Mouse (Mus musculus): ENCODE data around the gene Psrc1. TPM values are rescaled to one million over a fixed set of nuclear protein-coding genes. Genes with fewer than 3 reads are reported as not detected.
A peak's percentile ranks its signal among the peaks of the same experiment; 100 is the strongest.

Gene Psrc1
- total and polyA plus RNA-seq, 2 experiments from 2014 or later, result 6.5 to 10.5 TPM

DNA sequence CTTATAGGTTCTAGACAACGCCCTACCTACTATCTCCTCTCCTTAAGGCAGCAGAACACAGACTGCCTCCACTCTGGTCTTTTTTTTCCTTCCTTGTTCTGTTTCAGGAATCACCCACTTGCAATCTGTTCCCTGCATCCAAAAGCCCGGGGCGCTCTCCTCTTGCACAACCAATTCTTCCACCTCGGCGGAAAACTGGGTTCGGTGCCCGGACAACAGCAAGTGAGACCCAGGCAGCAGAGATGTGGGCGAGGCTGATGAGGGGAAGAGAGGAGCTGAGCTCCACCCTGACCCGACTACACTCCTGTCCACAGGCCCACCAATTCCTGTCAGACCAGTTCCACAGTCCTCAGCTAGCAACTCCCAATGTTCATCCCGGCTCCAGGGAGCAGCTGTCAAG lies 2.5 kb downstream of the Psrc1 start:
- DNase-seq (no peak), ATAC-seq (no peak)
- Histone ChIP-seq H3K4me2 (ENCODE audit: low read depth) (no peak overlapping the region), H3K36me3 (ENCODE audit: insufficient read depth) (no peaks in the 10 kb centered on the region), H3K9ac (no peak overlapping the region), H3K27me3 (ENCODE audit: insufficient read depth, low read length) (no peaks in the 10 kb centered on the region), H3K9me3 (ENCODE audit: low read length) (no peaks in the 10 kb centered on the region), H3K27ac (ENCODE audit: low read depth, low read length) (no peak overlapping the region), H3K4me3 (ENCODE audit: low read depth, low read length) (no peak overlapping the region), H3K4me1 (ENCODE audit: insufficient read depth) (peaks cover 4% of the 10 kb centered on the region; the same call in 1 of the 2 replicates)
- 82% methylated on average over 10 of the region's 10 CpGs for WGBS
- no peak for TF ChIP-seq CTCF (IDR thresholded peaks at IDR 0.05; ENCODE audit: low read depth)

DNA sequence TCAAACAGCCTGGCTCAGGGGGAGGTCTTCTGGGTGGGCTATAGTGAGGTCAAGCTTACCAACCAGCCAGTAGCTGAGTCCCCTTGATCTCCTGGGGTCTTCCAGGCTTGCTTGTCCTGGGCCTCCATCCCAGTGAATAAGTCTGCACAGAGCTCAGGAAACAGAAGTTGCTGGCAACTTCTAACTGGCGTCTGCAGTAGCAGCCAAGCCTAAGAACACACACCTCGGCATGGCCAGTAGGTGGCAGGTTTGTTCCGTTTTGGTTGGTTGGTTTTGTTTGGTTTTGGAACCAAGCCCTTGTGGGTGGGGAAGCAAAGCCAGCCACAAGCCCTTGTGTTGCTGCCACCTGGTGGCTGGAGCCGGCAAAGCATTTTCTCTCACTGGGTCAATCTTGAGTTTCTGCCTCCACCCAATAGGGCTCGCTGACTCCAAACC lies 5.5 kb downstream of the Psrc1 start:
- peak; percentile 99 for TF ChIP-seq CTCF (IDR thresholded peaks at IDR 0.05; ENCODE audit: low read depth)
- WGBS, result 2% methylated on average over 5 of the region's 5 CpGs
- H3K27ac ChIP-seq (ENCODE audit: low read depth, low read length), result peak overlapping the region; percentile 6; the same call in 1 of the 2 replicates
- no peak overlapping the region for H3K4me2 ChIP-seq (ENCODE audit: low read depth)
- no peaks in the 10 kb centered on the region for H3K9me3 ChIP-seq (ENCODE audit: low read length)
- peak; percentile 98 for DNase-seq
- peaks cover 19% of the 10 kb centered on the region for H3K36me3 ChIP-seq (ENCODE audit: insufficient read depth)
- peak; percentile 88 for ATAC-seq
- no peaks in the 10 kb centered on the region for H3K27me3 ChIP-seq (ENCODE audit: insufficient read depth, low read length)
- H3K4me1 ChIP-seq (ENCODE audit: insufficient read depth), result peaks cover 1% of the 10 kb centered on the region; the same call in 1 of the 2 replicates
- H3K4me3 ChIP-seq (ENCODE audit: low read depth, low read length), result no peak overlapping the region
- H3K9ac ChIP-seq, result no peak overlapping the region

- H3K36me3 ChIP-seq (ENCODE audit: insufficient read depth), result peaks cover 50% of the 10 kb centered on the region
- no peaks in the 10 kb centered on the region for H3K9me3 ChIP-seq (ENCODE audit: low read length)
- H3K4me1 ChIP-seq (ENCODE audit: insufficient read depth), result no peaks in the 10 kb centered on the region
- H3K27me3 ChIP-seq (ENCODE audit: insufficient read depth, low read length), result no peaks in the 10 kb centered on the region
- H3K4me2 ChIP-seq (ENCODE audit: low read depth), result no peak overlapping the region
- no peak overlapping the region for H3K27ac ChIP-seq (ENCODE audit: low read depth, low read length)
- 24% methylated on average over 10 of the region's 10 CpGs for WGBS
- TF ChIP-seq CTCF (IDR thresholded peaks at IDR 0.05; ENCODE audit: low read depth), result no peak
- no peak for ATAC-seq
- H3K4me3 ChIP-seq (ENCODE audit: low read depth, low read length), result no peak overlapping the region
- H3K9ac ChIP-seq, result no peak overlapping the region
- no peak for DNase-seq
Measured at GRCm38 (mm10) chr3:108392299-108392698, 8.7 kb downstream of the Psrc1 start.

DNA sequence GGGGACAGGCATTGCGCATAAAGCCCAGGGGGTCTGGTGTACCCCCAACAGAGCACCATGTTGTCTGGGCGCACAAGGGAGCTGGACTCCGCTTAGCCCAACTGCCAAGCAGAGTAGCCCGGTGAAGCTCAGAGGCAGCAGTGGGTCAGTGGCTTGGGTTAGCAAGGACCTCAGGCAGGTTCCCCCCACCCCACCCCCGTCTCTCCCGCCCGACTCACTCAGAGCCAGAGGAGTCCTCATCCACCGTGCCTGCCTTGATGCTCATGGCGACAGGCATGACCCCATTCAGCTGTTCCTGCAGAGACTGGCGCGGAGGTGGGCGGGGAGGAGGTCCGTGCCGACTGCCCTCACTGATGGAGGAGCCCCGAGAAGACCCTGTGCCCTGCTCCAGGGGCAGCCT lies 9.2 kb downstream of the Psrc1 start:
- Histone ChIP-seq H3K9me3 (ENCODE audit: low read length) (no peaks in the 10 kb centered on the region), H3K27me3 (ENCODE audit: insufficient read depth, low read length) (no peaks in the 10 kb centered on the region), H3K9ac (no peak overlapping the region), H3K4me1 (ENCODE audit: insufficient read depth) (no peaks in the 10 kb centered on the region), H3K36me3 (ENCODE audit: insufficient read depth) (peaks cover 55% of the 10 kb centered on the region), H3K4me2 (ENCODE audit: low read depth) (no peak overlapping the region), H3K27ac (ENCODE audit: low read depth, low read length) (no peak overlapping the region), H3K4me3 (ENCODE audit: low read depth, low read length) (no peak overlapping the region)
- ATAC-seq (no peak), DNase-seq (no peak)
- 50% methylated on average over 15 of the region's 15 CpGs for WGBS
- no peak for TF ChIP-seq CTCF (IDR thresholded peaks at IDR 0.05; ENCODE audit: low read depth)

GRCm38 (mm10) chr3:108398281-108398680 lies 14.6 kb downstream of the Psrc1 start:
- no peaks in the 10 kb centered on the region for H3K9me3 ChIP-seq (ENCODE audit: low read length)
- no peak for ATAC-seq
- H3K27ac ChIP-seq (ENCODE audit: low read depth, low read length), result no peak overlapping the region
- H3K27me3 ChIP-seq (ENCODE audit: insufficient read depth, low read length), result no peaks in the 10 kb centered on the region
- no peak overlapping the region for H3K9ac ChIP-seq
- no peak for TF ChIP-seq CTCF (IDR thresholded peaks at IDR 0.05; ENCODE audit: low read depth)
- WGBS, result 95% methylated on average over 9 of the region's 9 CpGs
- no peak overlapping the region for H3K4me3 ChIP-seq (ENCODE audit: low read depth, low read length)
- DNase-seq, result no peak
- peaks cover 94% of the 10 kb centered on the region for H3K36me3 ChIP-seq (ENCODE audit: insufficient read depth)
- H3K4me2 ChIP-seq (ENCODE audit: low read depth), result no peak overlapping the region
- no peaks in the 10 kb centered on the region for H3K4me1 ChIP-seq (ENCODE audit: insufficient read depth)

DNA sequence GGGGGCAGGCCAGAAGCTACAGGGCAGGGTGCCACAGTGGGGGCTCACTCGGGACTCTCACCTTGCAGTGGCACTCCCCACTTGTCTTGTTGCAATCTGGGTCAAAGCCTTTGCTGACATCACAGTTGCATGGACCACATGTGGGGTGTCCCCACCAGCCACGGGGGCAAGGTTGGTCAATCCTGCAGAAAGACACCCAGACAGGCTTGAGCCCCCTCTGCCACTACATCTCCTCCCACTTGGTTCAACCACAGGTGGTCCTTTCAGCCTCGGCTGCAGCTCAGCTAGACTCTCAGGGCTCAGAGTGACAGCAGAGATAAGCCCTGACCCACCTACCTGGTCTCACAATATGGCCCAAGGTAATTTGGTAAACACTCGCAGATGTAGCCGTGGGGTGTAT lies 16.8 kb downstream of the Psrc1 start:
- WGBS, result 89% methylated on average over 5 of the region's 5 CpGs
- peaks cover 93% of the 10 kb centered on the region for H3K36me3 ChIP-seq (ENCODE audit: insufficient read depth)
- no peaks in the 10 kb centered on the region for H3K27me3 ChIP-seq (ENCODE audit: insufficient read depth, low read length)
- no peaks in the 10 kb centered on the region for H3K9me3 ChIP-seq (ENCODE audit: low read length)
- H3K4me2 ChIP-seq (ENCODE audit: low read depth), result no peak overlapping the region
- no peak overlapping the region for H3K9ac ChIP-seq
- DNase-seq, result no peak
- no peak for ATAC-seq
- TF ChIP-seq CTCF (IDR thresholded peaks at IDR 0.05; ENCODE audit: low read depth), result no peak
- no peak overlapping the region for H3K4me3 ChIP-seq (ENCODE audit: low read depth, low read length)
- H3K4me1 ChIP-seq (ENCODE audit: insufficient read depth), result no peaks in the 10 kb centered on the region
- no peak overlapping the region for H3K27ac ChIP-seq (ENCODE audit: low read depth, low read length)

- Histone ChIP-seq H3K27me3 (ENCODE audit: insufficient read depth, low read length) (no peaks in the 10 kb centered on the region), H3K9ac (peak overlapping the region; percentile 37), H3K4me3 (ENCODE audit: low read depth, low read length) (no peak overlapping the region), H3K36me3 (ENCODE audit: insufficient read depth) (peaks cover 86% of the 10 kb centered on the region), H3K9me3 (ENCODE audit: low read length) (no peaks in the 10 kb centered on the region), H3K4me1 (ENCODE audit: insufficient read depth) (peaks cover 6% of the 10 kb centered on the region; the same call in 1 of the 2 replicates), H3K27ac (ENCODE audit: low read depth, low read length) (0 out of 2 replicates have a peak overlapping the region, but pooled peaks have one; percentile 10), H3K4me2 (ENCODE audit: low read depth) (peak overlapping the region; percentile 21; the same call in 1 of the 2 replicates)
- ATAC-seq (peak; percentile 90), DNase-seq (peak; percentile 93)
- 39% methylated on average over 22 of the region's 22 CpGs for whole genome bisulfite sequencing
- TF ChIP-seq CTCF (IDR thresholded peaks at IDR 0.05; ENCODE audit: low read depth), result peak; percentile 98
Measured at GRCm38 (mm10) chr3:108401692-108402527, 18.3 kb downstream of the Psrc1 start.
